Mouse (Mus musculus) left cerebral cortex, adult 2 months (tissue): ENCODE measurements around the gene Lipc. TPM values are rescaled to one million over a fixed set of nuclear protein-coding genes. Genes with fewer than 3 reads are reported as not detected.

ENCODE experiments used
- DNase-seq, 2 experiments: peaks; one replicate each; pipeline ENCODE4 v3.0.0; 2021 to 2022; ENCODE audit warnings: low spot score in 2 of 2, mixed read lengths in 1 of 2; ENCODE audit errors: extremely low spot score in 1 of 2
- H3K27ac ChIP-seq: fragments of 200-600 bp; 2 replicates; pipeline ENCODE4 v1.8.1; 2022
- H3K4me3 ChIP-seq: fragments of 200-600 bp; 2 replicates; pipeline ENCODE4 v1.8.1; 2022
- CTCF ChIP-seq: fragments of 200-600 bp; IDR thresholded peaks from 2 replicates; pipeline ENCODE4 v1.8.1; 2022; ENCODE audit warnings: antibody characterized with exemption, mild to moderate bottlenecking, moderate library complexity
- intact Hi-C: fragments of 180-260 bp; cut with DNase I; formaldehyde crosslinking; loops from one replicate; pipeline ENCODE4 v1.15.1; 2025
- total RNA-seq, 2 experiments: library from RNA; stranded (reverse); gene quantifications; 2 replicates each; pipeline ENCODE4 v1.2.3; 2021

Lipc gene
- total RNA-seq, 2 experiments from 2014 or later: 0.20 TPM; not detected in 1

DNA sequence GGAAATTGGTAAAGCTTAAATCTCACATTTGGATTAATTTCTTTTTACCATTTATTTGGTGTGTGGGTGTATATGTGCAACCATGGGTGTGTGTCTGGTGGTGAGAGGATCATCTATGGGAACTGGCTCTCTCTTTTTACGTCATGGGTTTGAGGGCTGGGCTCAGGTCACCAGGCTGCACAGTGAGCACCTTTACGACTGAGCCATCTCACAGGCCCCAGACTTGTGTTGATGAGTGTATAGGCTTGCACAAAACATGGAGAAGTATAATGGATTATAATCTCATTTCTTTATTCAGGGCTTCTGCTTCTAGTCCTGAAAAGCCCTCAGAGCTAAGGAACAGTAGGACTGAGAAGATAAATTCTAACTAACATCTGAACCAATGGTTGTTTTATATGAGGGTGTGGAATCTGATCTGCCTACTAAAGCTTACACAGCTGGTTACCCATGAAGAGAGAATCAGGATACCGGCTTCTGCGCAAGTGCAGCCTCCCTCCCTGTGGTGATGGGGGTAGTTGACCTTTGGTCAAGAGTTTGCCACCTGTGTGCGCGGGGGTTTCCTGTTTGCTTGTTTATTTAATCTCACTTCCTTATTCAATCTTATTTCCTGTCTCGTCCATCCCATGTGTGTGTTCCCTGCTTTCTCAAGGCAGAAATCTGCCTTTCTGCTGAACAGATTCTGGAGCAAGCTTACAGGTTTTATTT lies 122.1 kb downstream of the Lipc start:
- Histone ChIP-seq H3K4me3 (no peak overlapping the region), H3K27ac (no peak overlapping the region)
- DNase-seq: no peak
- no peak for TF ChIP-seq CTCF
- intact Hi-C loops: no loop called here

DNA sequence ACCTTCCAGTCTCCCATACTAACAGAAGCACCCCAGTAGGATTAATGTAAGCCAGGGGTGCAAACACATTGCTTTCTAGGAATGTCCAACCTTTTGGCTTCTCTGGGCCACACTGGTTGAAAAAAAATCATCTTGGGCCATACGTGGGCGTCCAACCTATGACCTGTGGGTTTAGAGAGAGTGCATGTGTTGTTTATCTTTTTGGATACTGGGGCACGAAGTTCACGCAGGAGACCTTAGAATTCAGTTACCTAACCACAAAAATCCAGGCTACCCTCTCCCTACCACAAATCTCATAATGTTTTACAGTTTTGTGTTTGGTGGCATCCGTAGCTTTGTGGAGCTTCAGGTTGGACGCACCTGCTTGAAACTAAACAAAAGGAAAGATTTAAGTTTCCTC lies 124.1 kb downstream of the Lipc start:
- Histone ChIP-seq H3K27ac (no peak overlapping the region), H3K4me3 (no peak overlapping the region)
- TF ChIP-seq CTCF: no peak
- intact Hi-C loops: no loop called here
- DNase-seq: no peak

DNA sequence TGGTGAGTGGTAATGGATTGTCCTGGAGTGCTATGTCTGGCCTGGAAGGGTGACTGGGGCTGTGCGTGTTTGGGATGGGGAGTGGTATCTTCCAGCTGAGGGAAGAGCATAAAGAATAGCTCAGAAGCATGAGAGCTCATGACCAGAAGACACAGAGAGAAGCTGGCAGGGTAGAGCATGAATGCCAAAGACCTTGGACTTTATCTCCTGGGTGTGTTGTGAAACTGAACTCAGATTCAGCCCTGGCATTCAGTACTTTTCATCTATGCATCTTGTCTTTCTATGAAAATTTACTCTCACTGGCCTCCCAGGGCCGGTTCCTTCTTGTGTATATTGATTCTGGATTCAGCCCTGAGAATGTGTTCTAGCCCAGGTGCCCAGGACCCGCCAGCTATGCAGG lies 127.9 kb downstream of the Lipc start:
- H3K4me3 ChIP-seq: no peak overlapping the region
- TF ChIP-seq CTCF: no peak
- no peak for DNase-seq
- no peak overlapping the region for H3K27ac ChIP-seq
- intact Hi-C loops: no loop called here

DNA sequence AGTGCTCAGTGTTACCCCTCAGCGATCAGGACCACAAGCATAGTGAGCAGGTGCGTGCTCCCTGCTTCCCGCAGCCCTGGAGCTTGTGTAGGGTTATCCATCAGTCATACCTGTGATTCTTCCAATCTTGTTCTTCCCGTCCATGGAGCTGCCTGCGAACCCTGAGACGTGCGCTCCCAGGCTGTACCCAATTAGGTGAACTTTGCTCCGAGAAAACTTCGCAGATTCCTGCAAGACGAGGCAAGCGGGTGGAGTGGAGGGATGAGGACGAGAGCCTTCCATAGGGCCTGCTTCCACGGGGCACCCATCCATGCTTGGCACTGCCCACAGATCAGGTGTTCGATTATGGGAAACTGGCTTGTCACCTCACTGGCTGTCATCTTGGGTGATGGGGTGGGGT lies 133.3 kb downstream of the Lipc start:
- TF ChIP-seq CTCF: no peak
- no peak for DNase-seq
- intact Hi-C loops: no loop called here

DNA sequence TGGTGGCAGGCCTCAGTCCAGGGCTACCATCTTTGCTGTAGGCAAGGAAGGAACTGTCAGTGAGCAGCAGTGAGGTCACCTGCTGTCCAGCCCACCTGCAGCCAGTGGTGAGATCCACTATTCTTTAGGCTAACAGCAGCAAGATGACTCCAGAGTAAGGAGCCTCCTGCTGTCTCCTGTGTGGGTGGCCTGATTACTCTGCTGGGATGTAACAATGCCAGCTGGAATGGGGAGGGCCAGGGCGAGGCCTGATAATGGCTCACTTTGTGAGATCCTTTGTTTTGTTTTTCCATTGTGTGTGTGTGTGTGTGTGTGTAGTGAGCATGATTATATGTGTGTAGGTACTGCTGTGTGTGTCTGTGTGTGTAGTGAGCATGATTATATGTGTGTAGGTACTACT lies 134.6 kb downstream of the Lipc start:
- no peak for DNase-seq
- intact Hi-C loops: no loop called here
- TF ChIP-seq CTCF: no peak
- H3K27ac ChIP-seq: peak overlapping the region; percentile 61
- H3K4me3 ChIP-seq: no peak overlapping the region

More for the DNA sequence above, 133.3 kb downstream of the Lipc start:
- Histone ChIP-seq H3K4me3 (no peak overlapping the region), H3K27ac (no peak overlapping the region)

DNA sequence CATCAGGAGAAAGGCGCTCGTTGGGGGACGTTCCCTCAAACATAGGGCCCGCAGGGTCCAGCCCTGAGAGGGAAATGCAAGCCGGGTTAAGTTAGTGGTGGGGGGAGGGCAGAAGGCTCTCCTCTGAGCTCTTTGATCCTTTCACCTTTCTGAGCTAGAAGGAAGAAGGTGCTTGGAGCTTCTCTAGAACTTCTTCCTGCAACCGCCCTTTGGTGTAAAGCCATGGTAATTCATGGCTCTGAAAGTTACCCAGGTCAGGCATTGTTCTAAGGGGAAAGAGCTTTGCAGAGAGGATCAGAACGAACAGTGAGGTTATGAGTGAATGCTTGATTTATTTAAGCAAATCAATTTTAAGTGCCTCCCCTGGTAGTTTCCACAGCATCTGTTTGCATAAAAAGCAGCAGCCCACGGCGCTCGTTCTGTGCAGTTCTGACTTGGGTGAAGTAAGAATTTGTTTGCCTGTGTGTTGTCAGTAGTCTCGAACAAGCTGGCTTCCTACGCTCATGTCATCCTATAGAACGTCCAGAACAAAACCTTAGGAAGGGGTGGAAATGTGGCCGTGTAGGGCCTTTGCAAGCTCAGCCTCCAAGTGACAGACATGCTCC lies 135.2 kb downstream of the Lipc start:
- intact Hi-C loops: no loop called here
- no peak for TF ChIP-seq CTCF
- no peak overlapping the region for H3K4me3 ChIP-seq
- DNase-seq: peak; percentile 30 to 46
- peak overlapping the region; percentile 61 for H3K27ac ChIP-seq

DNA sequence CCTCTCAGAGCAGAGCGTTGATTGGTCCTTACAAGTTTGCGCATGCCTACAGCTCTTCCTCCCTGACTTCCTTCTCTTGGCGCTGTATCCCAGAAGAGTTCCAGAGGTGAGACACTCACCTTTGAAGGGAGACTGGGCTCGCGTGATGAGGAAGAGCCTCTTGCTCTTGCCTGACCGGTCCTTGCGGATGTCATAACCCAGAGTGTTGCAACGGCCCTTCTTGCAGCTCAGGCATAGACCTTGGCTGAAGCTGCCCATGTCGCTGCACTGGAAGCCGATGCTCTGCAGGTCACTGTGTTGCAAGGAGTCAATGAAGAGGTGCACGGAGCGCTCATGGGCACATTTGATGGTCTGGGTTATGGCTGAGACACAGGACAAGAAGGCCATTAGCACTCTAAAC lies 139.5 kb downstream of the Lipc start:
- Histone ChIP-seq H3K4me3 (no peak overlapping the region), H3K27ac (no peak overlapping the region)
- intact Hi-C loops: no loop called here
- no peak for DNase-seq
- no peak for TF ChIP-seq CTCF

DNA sequence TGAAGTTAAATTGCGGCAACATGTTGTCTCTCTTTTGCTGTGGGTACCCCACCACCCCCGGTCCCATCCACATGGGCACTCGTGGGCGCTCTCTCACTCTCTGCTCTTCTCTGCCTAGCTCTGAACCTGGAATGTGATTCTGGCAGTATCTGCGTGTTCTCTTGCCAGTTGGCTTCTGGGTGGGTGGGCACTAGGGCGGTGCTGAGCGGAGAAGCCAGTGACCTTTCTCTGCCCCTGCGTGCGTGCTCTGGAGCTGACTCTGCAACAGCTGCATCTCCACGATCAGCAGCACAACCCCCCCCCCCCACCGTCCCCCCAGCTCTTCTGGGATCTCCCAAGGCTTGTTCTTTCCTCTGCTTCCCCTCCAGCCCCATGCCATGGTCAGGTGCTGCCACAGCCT lies 144.3 kb downstream of the Lipc start:
- DNase-seq: no peak
- intact Hi-C loops: no loop called here
- no peak for TF ChIP-seq CTCF
- Histone ChIP-seq H3K27ac (no peak overlapping the region), H3K4me3 (no peak overlapping the region)

DNA sequence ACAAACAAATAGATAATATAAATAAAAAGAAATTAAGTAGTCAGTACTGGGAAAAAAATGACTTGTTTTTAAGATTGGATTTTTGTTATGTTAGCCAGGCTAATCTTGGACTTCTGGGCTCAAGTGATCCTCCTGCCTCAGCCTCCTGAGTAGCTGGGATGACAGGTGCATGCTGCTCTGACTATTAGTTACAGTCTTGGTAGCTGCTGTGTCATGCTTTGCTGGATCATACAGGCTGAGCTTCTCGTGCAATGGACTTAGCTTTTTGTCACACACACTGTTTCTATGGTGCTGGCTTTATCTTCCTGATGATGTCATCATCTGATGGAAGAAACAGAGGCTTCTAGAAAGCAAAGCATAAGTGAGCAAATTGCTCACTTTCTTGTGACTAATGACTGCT lies 146.0 kb downstream of the Lipc start:
- H3K27ac ChIP-seq: no peak overlapping the region
- no peak for TF ChIP-seq CTCF
- intact Hi-C loops: no loop called here
- H3K4me3 ChIP-seq: no peak overlapping the region
- no peak for DNase-seq

DNA sequence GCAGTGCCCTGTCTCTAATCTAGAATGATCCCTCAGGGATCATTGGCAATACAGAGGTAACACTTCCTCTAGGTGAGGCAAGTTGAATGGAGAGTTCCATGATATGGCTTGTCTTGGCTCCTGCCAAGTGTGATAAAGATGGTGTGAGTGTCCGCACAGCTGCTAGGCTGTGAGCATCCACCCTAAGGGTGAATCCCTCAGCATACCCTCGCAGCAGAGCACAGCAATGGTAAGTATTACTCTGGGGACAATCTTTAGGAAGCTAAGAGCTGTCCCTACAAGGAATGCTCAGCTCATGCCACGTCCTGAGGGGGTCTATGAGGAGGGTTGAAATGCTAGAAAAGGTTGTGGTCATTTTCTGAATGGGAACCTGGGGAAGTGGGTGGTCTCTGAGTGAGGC lies 149.2 kb downstream of the Lipc start:
- H3K4me3 ChIP-seq: no peak overlapping the region
- no peak overlapping the region for H3K27ac ChIP-seq
- no peak for DNase-seq
- no peak for TF ChIP-seq CTCF
- intact Hi-C loops: no loop called here

DNA sequence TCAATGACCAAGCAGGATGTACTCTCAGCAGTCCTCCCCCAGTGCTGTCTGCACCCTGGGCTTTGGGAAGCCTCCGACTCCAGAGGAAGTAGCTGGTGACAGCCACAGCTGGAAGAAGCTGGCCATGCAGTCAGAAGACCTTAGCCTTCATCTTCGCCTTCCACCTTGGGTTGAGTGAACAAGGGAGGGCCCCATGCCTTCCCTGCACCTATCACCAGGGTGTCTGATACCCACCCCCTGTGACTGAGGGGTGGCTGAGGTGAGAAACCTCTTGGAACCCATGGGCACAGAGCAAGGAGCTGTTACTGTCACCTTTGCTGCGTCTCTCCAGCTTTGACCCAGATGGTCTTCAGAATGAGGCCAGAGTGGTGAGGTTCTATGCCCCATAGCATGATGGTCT lies 150.3 kb downstream of the Lipc start:
- H3K4me3 ChIP-seq: no peak overlapping the region
- no peak for DNase-seq
- TF ChIP-seq CTCF: no peak
- H3K27ac ChIP-seq: no peak overlapping the region
- intact Hi-C loops: no loop called here

DNA sequence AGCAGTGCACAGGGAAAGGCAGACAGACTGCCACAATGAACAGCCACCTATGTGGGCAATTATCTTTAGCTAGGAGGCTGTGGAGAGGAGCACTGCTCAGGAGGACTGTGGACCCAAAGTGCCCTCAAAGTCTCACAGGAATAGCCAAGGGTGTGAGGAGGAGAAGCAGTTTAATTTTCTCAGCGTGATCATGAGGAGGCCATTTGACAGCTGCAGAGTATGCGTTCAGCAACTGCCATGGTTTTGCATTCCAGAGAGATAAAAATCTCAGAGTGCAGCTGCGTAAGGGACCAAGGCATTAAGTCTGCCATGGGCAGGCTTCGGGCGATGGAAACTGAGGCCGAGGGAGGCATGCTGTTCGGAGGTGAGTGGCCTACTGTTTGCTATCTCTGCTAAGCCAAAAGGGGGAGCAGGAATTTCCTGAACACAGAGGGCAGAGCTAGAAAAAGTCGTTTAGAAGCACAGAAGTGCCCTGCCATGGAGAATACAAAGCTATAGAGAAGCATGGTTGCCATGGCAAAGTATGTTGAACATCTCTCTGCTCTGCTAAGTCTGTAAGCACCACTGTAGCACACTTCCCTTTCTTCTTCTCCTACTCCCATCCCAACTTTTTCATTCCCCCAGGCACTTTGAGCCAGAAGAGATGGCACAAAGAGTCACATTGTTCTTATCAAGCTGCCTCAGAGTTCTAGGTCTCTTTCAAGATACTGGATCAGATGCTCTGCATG lies 151.3 kb downstream of the Lipc start:
- intact Hi-C loops: no loop called here
- Histone ChIP-seq H3K4me3 (no peak overlapping the region), H3K27ac (no peak overlapping the region)
- no peak for TF ChIP-seq CTCF
- DNase-seq: no peak

DNA sequence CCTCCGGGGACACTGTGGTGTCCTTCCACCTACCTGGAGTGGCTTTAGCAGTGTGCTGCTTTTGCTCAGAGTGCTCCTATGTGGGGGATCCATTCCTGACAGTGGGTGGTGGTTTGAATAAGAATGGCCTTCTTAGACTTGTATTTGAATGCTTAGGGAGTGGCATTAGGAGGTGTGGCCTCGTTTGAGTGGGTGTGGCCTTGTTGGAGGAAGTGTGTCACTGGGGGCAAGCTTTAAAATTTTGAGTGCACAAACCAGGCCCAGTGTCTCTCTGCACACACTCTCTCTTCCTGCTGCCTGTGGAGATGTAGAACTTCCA lies 156.6 kb downstream of the Lipc start:
- H3K27ac ChIP-seq: no peak overlapping the region
- no peak overlapping the region for H3K4me3 ChIP-seq
- intact Hi-C loops: no loop called here
- DNase-seq: no peak
- TF ChIP-seq CTCF: no peak
